Mouse (Mus musculus) myocyte (in vitro differentiated cells): ENCODE measurements around the gene Synrg. TPM values are rescaled to one million over a fixed set of nuclear protein-coding genes. Genes with fewer than 3 reads are reported as not detected.

Experiments used
- H3K27me3 ChIP-seq: one replicate; pipeline ENCODE4 v1.6.1; 2011; ENCODE audit not compliant: control insufficient read depth, insufficient read depth, insufficient read length
- H3K36me3 ChIP-seq: one replicate; pipeline ENCODE4 v1.6.1; 2011; ENCODE audit not compliant: control insufficient read depth, insufficient read depth
- H3K4me2 ChIP-seq: one replicate; pipeline ENCODE4 v1.6.1; 2011; ENCODE audit warnings: low read depth, control low read depth
- H3K4me3 ChIP-seq: one replicate; pipeline ENCODE4 v1.5.1; 2011; ENCODE audit warnings: mild to moderate bottlenecking, control low read depth, moderate library complexity
- H3K79me2 ChIP-seq: one replicate; pipeline ENCODE4 v1.6.1; 2011; ENCODE audit not compliant: control insufficient read depth, insufficient read depth
- H3ac ChIP-seq: one replicate; pipeline ENCODE4 v1.6.1; 2011; ENCODE audit not compliant: control insufficient read depth, insufficient read length
- CEBPB ChIP-seq: IDR thresholded peaks from 2 replicates; pipeline ENCODE4 v1.6.1; 2011; ENCODE audit warnings: mild to moderate bottlenecking, moderate library complexity; ENCODE audit not compliant: poor library complexity, insufficient read depth, severe bottlenecking
- E2F4 ChIP-seq: IDR thresholded peaks from one replicate; pipeline ENCODE4 v1.6.1; 2011; ENCODE audit warnings: mild to moderate bottlenecking, control low read depth, moderate library complexity; ENCODE audit not compliant: insufficient read depth
- MAX ChIP-seq: IDR thresholded peaks from one replicate; pipeline ENCODE4 v1.6.1; 2011; ENCODE audit warnings: low read depth, mild to moderate bottlenecking, control low read depth
- MYOD1 ChIP-seq, 3 experiments: IDR thresholded peaks; one replicate each; pipeline ENCODE4 v1.6.1; 2011; ENCODE audit warnings: control low read depth in 2 of 3, low read depth in 2 of 3, mild to moderate bottlenecking in 2 of 3, moderate library complexity in 1 of 3; ENCODE audit not compliant: insufficient read length in 2 of 3, control insufficient read depth in 1 of 3
- MYOG ChIP-seq, 3 experiments: IDR thresholded peaks; one replicate each; pipeline ENCODE4 v1.6.1; 2011; ENCODE audit warnings: control low read depth in 2 of 3, low read depth in 2 of 3, mild to moderate bottlenecking in 2 of 3; ENCODE audit not compliant: insufficient read length in 2 of 3, control insufficient read depth in 1 of 3, insufficient read depth in 1 of 3
- POLR2A ChIP-seq: IDR thresholded peaks from one replicate; pipeline ENCODE4 v1.6.1; 2011; ENCODE audit warnings: low read depth, mild to moderate bottlenecking, control low read depth, moderate library complexity; ENCODE audit not compliant: insufficient read length
- POLR2AphosphoS2 ChIP-seq: IDR thresholded peaks from one replicate; pipeline ENCODE4 v1.6.1; 2011; ENCODE audit warnings: low read depth, control low read depth; ENCODE audit not compliant: insufficient read length
- REST ChIP-seq: IDR thresholded peaks from one replicate; pipeline ENCODE4 v1.6.1; 2011; ENCODE audit warnings: mild to moderate bottlenecking, control low read depth, moderate library complexity; ENCODE audit not compliant: insufficient read depth, insufficient read length
- SRF ChIP-seq: IDR thresholded peaks from one replicate; pipeline ENCODE4 v1.6.1; 2011; ENCODE audit warnings: low read depth; ENCODE audit not compliant: control insufficient read depth, insufficient read length
- TCF12 ChIP-seq: IDR thresholded peaks from one replicate; pipeline ENCODE4 v1.6.1; 2011; ENCODE audit warnings: mild to moderate bottlenecking, control low read depth; ENCODE audit not compliant: poor library complexity, insufficient read depth, severe bottlenecking
- TCF3 ChIP-seq: IDR thresholded peaks from one replicate; pipeline ENCODE4 v1.6.1; 2011; ENCODE audit warnings: low read depth, control low read depth; ENCODE audit not compliant: insufficient read length
- USF1 ChIP-seq: IDR thresholded peaks from one replicate; pipeline ENCODE4 v1.6.1; 2011; ENCODE audit warnings: low read depth, mild to moderate bottlenecking, control low read depth, moderate library complexity
- polyA plus RNA-seq: library from polyadenylated mRNA; unstranded; fragments of >200 nt; fragmentation: generic; extraction: Trizol; gene quantifications from one replicate; pipeline ENCODE4 v1.2.1, GENCODE M21; 2012; ENCODE audit warnings: missing spikeins

The Synrg gene
- polyA plus RNA-seq, 1 experiment = 10.6 TPM

DNA sequence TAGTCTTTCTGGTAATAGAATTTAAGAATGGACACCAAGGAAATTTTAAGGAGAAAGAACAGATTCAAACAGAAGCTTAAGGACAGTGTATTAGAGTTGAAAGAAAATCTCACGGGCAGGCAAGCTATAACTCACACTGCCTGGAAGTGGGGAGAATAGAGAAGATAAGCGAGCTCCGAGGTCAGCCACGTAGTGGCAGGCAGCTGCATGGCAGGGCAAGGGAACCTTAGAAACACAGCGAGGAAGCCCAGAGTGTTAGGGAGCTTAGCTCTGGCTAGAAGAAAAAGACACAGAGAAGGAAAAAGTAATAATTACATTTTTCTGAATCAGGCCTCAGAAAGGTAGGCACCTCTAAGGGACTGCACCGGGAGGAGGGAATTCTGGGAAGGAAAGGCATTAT is 15.8 kb downstream of the Synrg start:
- TF ChIP-seq TCF12 (no peak), CEBPB (no peak), USF1 (no peak), MYOD1 (IDR thresholded peaks at IDR 0.05; ENCODE audit: control insufficient read depth in 1 of 3, insufficient read length in 2 of 3, low read depth in 2 of 3) (no peak), E2F4 (no peak), MYOG (IDR thresholded peaks at IDR 0.05; ENCODE audit: control insufficient read depth in 1 of 3, insufficient read depth in 1 of 3, insufficient read length in 2 of 3, low read depth in 2 of 3) (no peak), POLR2A (no peak), SRF (no peak), MAX (no peak), TCF3 (no peak)
- Histone ChIP-seq H3K4me3 (no peak overlapping the region), H3K79me2 (no peaks in the 10 kb centered on the region), H3K27me3 (no peaks in the 10 kb centered on the region), H3K4me2 (no peak overlapping the region), H3ac (no peak overlapping the region), H3K36me3 (peaks cover 43% of the 10 kb centered on the region)

DNA sequence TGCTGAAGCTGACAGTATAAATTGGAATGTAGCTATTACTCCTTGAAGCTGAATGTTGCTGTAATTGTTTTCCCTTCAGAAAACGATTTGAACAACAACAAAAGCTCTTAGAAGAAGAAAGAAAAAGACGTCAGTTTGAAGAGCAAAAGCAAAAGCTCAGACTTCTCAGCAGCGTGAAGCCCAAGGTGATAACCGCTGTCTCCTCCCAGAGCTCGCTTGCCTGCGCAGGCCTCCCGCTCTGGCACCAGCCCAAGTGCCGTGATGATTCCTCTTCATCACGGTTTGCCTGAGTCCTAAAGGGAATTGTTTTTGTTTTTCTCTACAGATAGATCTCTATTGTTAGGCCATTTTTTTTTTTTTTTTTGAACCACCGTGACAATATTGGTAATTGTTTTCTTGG is 17.1 kb downstream of the Synrg start:
- Histone ChIP-seq H3K4me2 (no peak overlapping the region), H3K36me3 (peaks cover 43% of the 10 kb centered on the region), H3K27me3 (no peaks in the 10 kb centered on the region), H3K4me3 (no peak overlapping the region), H3ac (no peak overlapping the region), H3K79me2 (no peaks in the 10 kb centered on the region)
- TF ChIP-seq USF1 (no peak), E2F4 (no peak), POLR2A (no peak), CEBPB (no peak), TCF12 (no peak), REST (no peak), MAX (no peak), SRF (no peak), MYOG (IDR thresholded peaks at IDR 0.05; ENCODE audit: control insufficient read depth in 1 of 3, insufficient read depth in 1 of 3, insufficient read length in 2 of 3, low read depth in 2 of 3) (no peak), MYOD1 (IDR thresholded peaks at IDR 0.05; ENCODE audit: control insufficient read depth in 1 of 3, insufficient read length in 2 of 3, low read depth in 2 of 3) (no peak), TCF3 (no peak), POLR2AphosphoS2 (no peak)

DNA sequence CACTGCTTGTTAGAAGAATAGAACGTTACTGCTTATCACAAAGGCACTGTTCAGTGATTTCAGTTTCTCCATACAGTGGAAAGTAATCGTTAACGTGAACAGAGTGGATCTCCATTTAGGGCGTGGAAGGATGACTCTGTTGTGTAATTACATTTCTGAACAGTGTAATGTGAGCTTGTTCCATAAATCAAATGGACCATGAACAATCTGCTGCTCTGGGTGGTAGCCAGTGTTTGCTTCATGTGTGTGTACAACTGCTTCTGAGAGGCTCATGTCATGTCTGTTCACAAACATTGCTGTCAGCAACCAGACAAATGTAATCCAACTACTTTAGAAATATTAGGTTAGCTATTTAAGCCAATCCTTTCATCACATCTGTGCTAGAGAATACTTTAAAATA is 27.5 kb downstream of the Synrg start:
- Histone ChIP-seq H3K36me3 (peaks cover 40% of the 10 kb centered on the region), H3K4me2 (no peak overlapping the region), H3K27me3 (no peaks in the 10 kb centered on the region), H3K4me3 (no peak overlapping the region), H3ac (no peak overlapping the region), H3K79me2 (no peaks in the 10 kb centered on the region)
- TF ChIP-seq TCF12 (no peak), E2F4 (no peak), REST (no peak), CEBPB (no peak), USF1 (no peak), POLR2A (no peak)

DNA sequence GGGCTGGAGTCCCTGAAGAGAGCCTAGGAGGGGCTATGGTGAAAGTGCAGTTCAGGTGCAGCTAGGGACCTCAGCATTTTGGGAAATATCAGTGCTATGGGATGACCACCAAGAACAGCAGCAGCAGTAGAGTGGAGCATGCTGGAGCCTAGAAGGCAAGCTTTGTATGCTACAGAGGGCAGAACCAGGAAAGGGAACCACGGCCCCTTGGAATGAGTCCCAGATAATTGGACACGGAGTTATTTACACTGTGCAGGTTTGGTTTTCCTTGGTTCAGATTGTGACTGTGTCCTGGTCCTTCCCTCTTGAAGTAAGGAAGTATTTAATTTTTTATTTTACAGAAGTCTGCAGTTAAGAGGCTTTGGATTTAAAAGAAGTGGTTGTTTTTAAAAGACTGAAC is 29.2 kb downstream of the Synrg start:
- Histone ChIP-seq H3K27me3 (no peaks in the 10 kb centered on the region), H3K79me2 (no peaks in the 10 kb centered on the region), H3K4me2 (no peak overlapping the region), H3ac (no peak overlapping the region), H3K4me3 (no peak overlapping the region), H3K36me3 (peaks cover 46% of the 10 kb centered on the region)
- TF ChIP-seq TCF3 (no peak), POLR2AphosphoS2 (no peak), TCF12 (no peak), MYOD1 (IDR thresholded peaks at IDR 0.05; ENCODE audit: control insufficient read depth in 1 of 3, insufficient read length in 2 of 3, low read depth in 2 of 3) (no peak), E2F4 (no peak), REST (no peak), CEBPB (no peak), MYOG (IDR thresholded peaks at IDR 0.05; ENCODE audit: control insufficient read depth in 1 of 3, insufficient read depth in 1 of 3, insufficient read length in 2 of 3, low read depth in 2 of 3) (no peak), SRF (no peak)

DNA sequence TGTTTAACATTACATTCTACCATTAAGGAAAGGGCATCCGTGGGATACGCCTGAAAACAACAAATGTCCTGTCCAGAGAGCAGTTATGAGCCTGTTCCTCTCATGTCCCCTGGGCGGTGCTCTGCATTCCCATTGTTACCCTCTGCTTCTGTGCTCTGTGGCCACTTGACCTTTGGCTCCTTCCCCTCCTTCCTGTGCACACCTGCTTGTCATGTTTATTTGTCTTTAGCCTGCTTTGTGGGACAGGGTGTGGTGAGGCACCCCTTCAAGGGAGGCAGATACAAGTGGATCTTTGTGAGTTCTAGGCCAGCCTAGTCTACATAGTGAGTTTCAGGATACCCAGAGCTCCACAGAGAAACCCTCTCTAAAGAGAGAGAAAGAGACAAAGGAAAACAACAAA is 30.3 kb downstream of the Synrg start:
- Histone ChIP-seq H3K4me3 (no peak overlapping the region), H3K36me3 (peaks cover 44% of the 10 kb centered on the region)
- no peak for TF ChIP-seq E2F4
- no peak for TF ChIP-seq SRF
- TF ChIP-seq MAX = no peak
- TF ChIP-seq TCF3 = no peak
- no peak for TF ChIP-seq POLR2AphosphoS2
- no peak for TF ChIP-seq POLR2A
- no peak for TF ChIP-seq REST
- TF ChIP-seq MYOD1 (IDR thresholded peaks at IDR 0.05; ENCODE audit: control insufficient read depth in 1 of 3, insufficient read length in 2 of 3, low read depth in 2 of 3) = no peak
- TF ChIP-seq CEBPB = no peak
- no peak for TF ChIP-seq MYOG (IDR thresholded peaks at IDR 0.05; ENCODE audit: control insufficient read depth in 1 of 3, insufficient read depth in 1 of 3, insufficient read length in 2 of 3, low read depth in 2 of 3)
- TF ChIP-seq USF1 = no peak
- no peak for TF ChIP-seq TCF12

More for the DNA sequence above, 30.3 kb downstream of the Synrg start:
- H3K79me2 ChIP-seq = no peaks in the 10 kb centered on the region
- H3K4me2 ChIP-seq = no peak overlapping the region
- no peak overlapping the region for H3ac ChIP-seq
- no peaks in the 10 kb centered on the region for H3K27me3 ChIP-seq
